Mouse (Mus musculus) heart, postnatal 0 days (tissue): ENCODE data around the gene Lrrc17.

Experiments used
- CTCF ChIP-seq: IDR thresholded peaks from 2 replicates; pipeline ENCODE4 v1.5.1; 2016; ENCODE audit warnings: antibody characterized with exemption, control low read depth, low read depth
- EP300 ChIP-seq: IDR thresholded peaks from 2 replicates; pipeline ENCODE4 v1.6.1; 2016; ENCODE audit warnings: antibody characterized with exemption, low read depth

GRCm38 (mm10) chr5:21532126-21532525 lies 11.2 kb upstream of the Lrrc17 start:
- TF ChIP-seq EP300 (no peak), CTCF (no peak)
